Mouse (Mus musculus) testis, postnatal 14 days (tissue): ENCODE measurements around the gene 1700030K09Rik.
A peak's percentile ranks its signal among the peaks of the same experiment; 100 is the strongest.

ENCODE experiments used
- DNase-seq: peaks from one replicate; pipeline ENCODE4 v3.0.0; 2021; ENCODE audit warnings: low spot score

Gene 1700030K09Rik

DNA sequence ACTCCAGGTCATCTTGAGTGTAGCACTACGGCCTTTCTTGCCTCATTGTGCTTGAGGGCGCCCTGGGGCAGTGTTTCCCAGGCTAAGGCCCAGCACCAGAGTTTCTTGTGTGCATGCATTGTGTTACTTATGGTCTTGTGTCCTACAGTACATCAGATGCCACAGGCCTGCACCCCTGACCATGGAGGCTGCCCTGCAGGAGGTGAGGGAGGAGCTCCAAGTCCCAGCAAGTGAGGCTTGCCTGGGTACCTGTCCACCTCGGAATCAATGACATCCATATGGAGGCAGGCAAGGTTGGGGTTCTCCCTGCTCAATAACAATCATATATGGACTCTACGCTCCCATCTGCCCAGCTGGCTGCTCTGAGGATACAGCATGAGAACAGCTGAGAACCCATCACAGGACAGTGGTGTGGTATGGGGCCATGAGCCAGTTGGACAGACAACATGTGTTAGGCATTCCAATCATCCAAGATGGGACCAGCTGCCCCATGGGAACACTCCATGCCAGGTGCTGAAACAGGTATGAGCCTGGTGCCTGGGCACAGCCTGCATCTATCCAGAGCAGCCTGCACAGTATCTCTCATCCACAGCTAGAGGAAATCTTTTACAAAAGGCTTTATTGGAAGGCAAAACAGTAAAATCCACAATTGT is 16.3 kb downstream of the 1700030K09Rik start:
- no peak for DNase-seq

DNA sequence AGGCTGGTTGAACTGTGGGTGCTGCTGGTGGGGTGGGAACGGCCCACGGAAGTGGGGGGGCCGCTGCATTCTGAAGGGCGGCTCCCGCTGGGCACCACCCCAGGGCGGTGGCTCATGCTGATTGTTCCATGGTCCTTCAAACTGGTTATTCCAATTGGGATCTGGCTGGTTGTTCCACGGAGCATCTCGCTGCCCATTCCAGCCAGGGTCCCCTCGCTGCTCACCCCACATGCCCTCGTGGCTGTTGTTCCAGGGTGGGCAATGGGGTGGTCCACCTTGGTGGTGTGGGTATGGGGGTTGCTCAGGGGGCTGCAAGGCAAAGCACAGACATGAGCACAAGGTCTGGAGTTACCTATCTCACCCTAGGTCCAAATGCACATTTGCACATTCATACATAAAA is 20.5 kb downstream of the 1700030K09Rik start:
- no peak for DNase-seq

DNA sequence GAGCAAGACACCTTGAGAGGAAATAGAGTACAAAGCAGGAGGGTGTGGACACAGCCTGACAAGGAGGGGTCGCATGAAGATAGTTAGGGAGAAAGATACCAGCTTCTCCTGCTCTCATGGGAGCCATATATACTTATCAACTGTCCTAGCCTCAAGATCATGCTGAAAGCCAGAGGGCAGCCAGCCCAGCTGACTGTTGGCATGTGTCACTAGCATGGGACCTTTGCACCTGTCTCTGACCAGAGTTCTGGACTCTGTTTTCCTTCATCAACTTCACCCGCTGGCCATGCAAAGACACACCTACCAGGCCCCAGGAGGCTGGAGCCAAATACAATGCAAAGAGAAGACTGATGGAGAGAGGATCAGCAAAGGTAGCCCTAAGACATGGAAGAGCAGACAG is 25.6 kb downstream of the 1700030K09Rik start:
- DNase-seq, result no peak

DNA sequence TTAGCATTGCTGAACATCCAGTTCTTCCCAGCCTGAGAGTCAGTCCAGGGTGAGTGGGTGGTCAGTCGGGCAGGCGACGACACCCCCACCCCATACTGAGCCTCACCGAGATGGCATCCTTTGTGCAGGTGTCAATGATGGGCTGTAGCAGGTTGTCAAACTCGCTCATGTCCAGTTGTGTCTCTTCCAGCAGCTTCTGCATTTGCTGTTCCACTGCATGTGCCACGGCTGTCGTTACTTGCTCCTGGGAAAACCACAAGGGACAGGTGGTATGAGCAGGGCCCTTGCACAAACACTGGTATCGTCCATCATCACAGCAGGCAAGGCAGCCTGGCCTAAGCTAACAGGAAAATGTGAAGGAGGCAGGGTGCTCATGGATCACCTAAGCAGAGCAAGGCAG is 26.3 kb downstream of the 1700030K09Rik start:
- DNase-seq, result no peak

DNA sequence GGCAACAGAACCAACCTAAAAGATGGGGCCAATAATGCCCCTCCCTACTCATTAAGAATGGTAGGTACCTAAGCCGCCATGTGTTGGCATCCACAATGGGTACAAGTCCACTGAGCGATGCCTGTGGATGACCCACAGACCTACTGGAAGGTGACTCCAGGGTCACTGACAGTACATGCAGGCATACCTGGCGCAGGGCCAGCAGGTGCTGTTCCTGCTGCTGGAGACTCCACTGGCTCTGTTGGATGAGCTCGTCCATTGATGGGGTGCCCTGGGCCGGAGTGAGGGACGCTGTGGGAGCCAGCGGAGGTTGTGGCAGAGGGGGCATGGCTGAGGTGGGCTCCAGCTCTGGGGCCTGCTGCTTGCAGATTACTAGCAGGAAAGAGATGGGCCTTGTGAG is 27.0 kb downstream of the 1700030K09Rik start:
- no peak for DNase-seq

DNA sequence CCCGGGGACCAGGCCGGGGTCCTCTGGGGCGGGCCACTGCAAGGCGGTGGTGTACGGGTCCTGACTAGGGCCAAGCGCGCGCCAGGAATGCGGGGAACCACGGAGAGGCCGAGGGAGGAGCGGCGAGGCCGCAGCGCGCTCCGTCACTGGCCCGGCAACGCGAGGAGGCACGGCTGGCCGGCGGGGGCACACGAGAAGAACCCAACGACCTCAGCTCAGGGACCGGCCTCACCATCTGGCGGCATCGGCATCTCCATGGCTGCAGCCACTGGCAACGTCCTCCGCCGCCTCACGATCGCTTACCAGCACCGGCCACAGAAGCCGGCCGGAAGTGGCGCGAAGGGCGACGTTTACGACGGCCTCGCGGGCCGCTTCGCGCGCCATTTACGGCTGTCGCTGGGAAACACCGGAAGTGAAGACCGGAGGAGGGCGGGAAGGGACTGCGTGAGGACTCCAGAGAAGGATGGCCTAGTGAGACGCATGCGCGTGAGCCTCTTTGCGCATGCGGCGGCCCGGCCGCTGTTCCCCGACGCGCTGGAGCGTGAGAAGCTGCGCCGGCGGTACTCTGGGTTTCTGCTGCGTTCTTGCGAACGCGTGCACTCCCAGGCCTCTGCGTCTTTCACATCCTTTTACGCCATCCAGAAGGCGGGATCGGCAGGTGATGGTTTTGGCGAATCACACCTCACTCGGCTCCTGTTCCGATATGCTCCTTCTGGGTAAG is 31.3 kb downstream of the 1700030K09Rik start, which contains the start of gene Cherp:
TSS of gene Cherp (minus strand) at position 401 of the 721 bp plus-strand sequence.
- peak; percentile 99 for DNase-seq

DNA sequence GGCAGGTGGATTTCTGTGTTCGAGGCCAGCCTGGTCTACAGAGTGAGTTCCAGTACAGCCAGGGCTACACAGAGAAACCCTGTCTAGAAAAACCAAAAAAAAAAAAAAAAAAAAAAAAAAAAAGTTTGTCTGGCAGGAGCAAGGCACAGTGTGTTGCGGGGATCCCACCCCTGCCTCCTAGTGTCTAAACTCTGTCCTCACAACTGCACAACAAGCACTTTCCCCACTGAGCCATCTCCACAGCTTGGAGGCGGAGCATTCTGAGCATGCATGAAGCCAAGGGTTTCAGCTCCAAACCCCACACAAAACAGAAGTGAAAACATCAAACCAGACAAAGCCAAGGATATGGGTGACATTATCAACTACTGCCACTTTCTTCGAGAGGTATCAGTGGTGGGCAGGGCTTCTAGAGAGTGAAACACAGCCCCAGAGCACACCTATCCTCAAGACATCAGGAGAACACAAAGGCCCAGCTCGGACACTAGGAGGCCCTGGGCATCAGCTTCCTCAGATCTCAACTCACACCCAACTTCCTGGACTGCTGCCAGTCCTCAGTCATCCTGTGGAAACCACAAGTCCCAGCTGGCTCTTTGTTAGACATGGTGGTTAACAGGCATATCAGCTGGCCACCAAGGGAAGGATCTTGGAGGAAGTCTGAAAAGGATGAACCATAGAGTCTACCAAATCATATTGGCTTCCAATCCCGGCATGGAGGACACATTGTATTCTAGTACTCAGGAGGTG is 41.9 kb downstream of the 1700030K09Rik start:
- no peak for DNase-seq

DNA sequence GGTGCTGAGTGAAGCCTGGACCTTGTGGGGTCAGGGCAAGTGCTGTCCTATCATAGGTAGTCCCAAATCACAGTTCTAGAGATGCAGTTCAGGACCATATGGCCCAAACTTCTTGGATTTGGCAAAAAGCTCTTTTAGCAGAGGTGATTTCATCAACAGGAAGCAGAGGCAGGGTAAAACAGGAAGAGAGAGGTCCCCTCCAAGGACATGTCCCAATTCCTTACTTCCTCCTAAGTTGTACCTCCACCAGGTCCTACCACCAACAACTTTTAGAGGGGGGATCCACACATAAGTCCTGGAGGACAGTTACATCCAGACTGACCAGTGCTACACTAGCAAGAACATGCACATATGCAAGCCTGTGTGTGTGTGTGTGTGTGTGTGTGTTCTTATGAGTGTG is 43.3 kb downstream of the 1700030K09Rik start:
- no peak for DNase-seq

DNA sequence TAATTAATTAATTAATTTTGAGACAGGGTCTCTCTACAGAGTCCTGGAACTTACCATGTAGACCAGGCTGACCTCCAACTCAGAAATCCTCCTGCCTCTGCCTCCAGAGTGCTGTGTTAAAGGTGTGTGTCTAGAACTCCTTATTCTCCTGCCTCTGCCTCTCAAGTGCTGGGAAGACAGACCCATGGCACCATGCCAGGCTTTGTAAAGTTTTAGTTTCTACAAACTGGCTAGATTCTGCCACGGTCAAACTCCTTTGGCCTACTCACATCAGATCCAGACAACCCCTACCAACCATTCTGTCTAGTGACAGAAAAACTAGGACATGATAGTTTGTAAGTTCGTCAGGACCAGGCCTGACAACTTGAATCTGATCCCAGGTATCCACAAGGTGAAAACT is 47.3 kb downstream of the 1700030K09Rik start:
- DNase-seq, result no peak

DNA sequence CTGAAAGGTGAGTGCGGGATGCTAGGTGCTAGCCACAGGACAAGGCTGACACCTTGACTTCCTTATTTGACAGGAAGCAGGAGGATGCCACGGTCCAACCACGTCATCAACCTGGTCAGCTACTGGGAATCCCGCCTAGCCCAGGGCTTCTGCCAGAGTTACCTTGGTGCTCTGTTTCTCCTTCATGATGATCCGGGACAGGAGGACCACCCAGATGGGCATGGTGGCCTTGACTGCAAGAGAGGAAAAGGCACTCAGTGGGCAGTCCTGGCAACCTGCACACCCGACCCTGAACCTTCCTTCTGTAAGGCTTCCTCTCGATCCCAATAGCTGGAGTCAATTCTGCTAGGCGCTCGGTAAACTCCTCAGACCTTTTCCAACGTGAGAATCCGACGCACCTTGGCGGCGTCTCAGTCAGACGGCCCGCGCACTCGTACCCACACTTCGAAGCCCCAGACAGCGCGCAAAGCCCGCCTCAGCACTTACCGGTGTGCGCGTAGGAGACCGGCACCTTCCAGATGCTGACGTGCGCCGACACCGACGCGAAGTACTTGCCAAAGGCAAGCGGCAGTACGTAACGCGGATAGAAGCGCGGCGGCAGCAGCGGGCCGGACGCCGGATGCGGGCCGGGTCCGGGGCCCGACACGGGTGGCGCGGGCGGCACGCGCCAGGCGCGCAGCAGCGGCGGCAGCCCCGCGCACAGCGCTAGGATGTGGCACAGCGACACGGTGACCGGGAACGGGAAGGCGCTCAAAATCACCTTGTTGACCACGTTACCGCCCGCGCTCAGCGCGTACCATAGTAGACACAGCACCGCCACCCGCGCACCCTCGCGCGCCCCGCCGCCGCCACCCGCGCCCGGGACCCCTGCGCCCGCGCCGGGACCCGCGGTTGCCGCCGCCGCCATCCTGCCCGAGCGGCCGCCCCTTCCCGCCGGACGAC is 48.3 kb downstream of the 1700030K09Rik start, which contains the start of gene Slc35e1:
TSS of gene Slc35e1 (minus strand) at position 935 of the 942 bp plus-strand sequence.
- DNase-seq, result peak; percentile 64

DNA sequence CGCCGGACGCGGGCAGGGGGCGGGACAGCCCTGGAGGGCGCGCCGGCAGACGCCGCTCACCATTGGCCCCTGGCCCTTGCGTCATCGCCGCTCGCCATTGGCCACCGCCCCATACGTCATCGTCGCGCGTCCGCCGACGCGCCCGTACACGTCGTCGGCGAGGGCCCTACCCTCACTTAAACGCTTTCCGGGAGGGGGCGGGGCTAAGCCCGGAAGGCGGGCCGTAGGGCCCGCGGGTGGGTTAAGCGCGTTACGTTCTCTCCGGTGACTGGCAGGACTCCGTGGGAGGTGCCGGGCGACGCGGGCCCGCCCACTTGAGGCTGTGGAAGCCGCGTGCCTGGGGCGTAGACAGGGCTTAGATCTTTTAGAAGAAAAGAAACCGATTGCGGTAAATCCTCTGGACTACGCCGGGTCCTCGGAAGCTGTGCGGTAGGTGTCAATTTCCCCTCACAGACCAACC is 49.0 kb downstream of the 1700030K09Rik start:
- peak; percentile 99 for DNase-seq

DNA sequence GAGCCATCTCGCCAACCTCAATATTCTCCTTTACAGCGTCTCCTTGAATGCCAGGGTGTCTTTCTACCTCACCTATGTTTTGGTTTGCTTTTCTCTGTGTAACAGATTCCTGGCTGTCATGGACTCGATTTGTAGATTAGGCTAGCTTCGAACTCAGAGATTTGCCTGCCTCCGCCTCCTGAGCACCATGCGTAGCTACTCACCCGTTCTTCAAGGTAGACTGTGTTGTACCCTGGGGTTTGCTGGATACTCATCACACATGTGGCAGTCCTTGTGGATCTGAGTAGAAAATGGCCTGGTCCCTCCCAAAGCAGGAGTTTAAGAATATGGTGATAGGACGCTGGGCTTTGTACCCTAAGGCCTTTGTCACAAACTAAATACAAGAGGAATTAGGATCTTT is 49.7 kb downstream of the 1700030K09Rik start:
- no peak for DNase-seq

DNA sequence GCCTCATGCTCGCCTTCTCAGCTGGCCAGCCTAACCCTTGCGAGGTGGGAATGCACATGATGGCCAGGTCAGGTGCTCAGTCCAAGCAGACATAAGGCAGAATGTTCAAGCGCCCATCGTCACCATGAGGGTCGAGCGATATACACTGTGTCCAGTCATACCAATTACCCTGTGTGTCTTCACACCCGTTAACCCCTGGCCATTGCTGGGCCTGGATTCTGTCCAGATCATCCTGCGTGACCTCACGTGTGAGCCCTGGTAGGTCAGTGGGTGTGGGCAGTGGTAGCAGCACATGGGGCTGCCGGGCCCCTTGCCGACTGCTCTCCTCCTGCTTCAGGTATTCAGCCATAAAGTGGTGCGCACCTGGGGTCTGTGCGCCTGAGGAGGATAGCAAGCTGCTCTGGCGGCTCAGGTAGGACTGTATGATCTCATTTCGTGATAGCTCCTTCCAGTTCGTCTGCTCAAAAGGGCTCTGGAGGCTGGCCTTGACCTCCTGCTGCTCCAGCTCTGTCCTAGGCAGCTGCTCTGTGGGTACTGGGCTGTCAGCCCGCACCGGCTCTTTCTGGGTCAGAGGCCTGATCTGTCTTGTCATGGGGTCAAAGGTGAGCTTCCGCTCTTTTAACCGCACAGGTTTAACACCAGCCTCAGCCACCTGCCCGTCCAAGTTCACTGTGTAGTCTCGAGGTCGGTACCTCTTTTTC is 51.9 kb downstream of the 1700030K09Rik start:
- no peak for DNase-seq

DNA sequence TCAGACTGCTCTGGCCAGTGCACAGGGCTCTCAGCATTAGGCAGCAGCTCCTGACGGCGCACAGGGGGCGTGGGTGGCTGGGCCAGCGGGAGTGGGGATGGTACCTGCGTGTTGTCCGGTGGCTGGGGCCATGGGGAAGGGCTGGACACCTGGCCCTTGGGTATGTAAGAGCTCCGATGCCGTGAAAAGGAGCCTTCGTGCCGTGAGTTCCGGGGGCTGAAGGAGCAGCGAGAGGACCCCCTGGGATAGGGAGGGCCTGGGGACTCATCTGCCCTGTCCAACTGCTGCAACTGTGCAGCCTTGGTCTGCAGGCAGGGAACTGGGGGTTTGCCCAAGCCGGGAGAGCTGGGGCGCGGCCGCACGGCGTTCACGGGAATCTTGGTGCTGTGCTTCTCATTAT is 52.5 kb downstream of the 1700030K09Rik start:
- no peak for DNase-seq

DNA sequence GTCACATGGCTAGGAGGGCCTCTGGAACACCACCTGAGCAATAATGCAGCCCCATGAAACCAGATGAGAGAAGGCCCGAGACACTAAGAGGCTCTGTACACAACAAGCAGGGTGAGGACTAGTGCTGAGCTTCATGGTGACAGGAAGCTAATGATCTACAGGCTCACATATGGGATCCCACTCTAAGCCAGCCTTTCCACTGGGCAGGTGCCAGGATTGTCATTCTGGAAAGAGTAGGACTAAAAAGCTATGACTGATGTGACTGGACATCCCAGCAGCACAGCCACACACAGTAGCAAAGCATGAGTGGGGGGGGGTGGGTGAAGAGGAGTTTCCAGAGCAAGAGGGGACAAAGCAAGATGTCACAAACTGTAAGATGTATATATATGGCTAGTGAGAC is 54.2 kb downstream of the 1700030K09Rik start:
- no peak for DNase-seq

DNA sequence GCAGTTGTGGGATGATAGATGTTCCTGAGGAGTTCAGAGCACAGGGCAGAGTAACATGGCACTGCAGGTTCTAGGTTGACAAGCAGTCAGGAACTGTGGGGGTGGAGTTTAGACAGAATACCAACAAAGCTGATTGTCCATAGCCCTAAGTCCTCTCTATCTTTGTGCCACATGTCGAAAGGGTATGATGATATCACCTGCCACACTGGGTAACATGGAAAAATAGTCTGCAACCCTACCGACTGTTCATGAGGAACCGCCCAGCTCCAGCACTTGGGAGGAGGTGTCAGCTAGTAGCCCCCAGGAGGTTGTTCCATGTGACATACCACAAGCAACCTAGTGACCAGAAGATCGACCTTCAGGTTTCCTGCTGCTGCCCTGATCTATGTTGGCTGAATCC is 54.8 kb downstream of the 1700030K09Rik start:
- no peak for DNase-seq

DNA sequence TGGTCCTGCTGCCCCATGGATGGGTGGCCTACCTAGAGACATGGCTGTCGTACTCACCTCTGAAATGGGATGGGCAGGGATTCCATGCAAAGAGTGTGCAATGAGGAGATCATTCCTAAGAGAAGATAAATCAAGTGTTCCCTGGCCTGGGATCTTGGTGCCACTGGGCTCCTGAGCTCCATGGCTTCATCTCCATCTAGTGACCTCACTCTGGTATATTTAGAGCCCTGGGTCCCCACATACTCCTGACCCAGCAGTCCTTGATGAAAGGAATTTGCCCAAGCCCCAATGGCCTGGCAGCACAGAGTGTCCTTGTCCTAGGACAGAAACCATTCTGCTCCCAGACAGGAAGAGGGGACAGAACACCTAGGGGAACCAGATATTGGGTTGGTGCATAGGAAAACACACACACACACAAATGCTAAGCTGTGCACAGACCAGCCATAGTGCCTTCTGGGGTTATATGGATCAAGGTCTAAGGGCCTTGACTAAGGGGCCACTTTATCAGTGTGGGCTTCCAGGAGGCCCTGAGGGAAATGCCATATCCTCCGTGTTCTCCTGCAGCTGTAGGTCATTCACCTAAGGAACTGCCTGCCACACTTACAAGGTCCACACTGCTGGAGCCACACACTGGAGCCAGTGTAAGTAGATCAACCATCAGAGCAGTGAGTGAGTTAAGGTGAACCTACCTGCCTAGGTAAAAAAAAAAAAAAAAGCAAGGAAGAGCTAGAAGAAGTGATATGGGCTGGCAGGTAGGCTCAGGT is 56.0 kb downstream of the 1700030K09Rik start:
- DNase-seq, result no peak

DNA sequence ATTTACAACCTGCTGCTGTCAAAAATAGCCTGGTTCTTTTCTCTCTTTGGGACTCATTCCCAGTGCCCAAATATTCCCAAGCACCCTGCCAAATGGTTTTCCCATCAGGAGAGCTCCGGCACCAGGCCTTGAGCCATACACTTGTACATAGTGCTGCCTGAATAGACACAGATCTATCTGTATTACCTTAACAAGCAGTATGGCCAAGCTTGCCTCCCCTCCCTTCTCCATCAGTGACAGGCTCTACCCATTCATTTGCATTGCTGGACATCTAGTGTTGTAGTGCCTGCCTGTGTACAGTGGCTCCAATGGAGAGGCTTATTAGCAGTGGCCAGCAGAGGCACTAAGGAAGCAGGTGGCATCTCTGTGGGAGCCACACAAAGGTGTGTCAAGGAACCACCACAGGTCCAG is 56.8 kb downstream of the 1700030K09Rik start:
- DNase-seq, result no peak

DNA sequence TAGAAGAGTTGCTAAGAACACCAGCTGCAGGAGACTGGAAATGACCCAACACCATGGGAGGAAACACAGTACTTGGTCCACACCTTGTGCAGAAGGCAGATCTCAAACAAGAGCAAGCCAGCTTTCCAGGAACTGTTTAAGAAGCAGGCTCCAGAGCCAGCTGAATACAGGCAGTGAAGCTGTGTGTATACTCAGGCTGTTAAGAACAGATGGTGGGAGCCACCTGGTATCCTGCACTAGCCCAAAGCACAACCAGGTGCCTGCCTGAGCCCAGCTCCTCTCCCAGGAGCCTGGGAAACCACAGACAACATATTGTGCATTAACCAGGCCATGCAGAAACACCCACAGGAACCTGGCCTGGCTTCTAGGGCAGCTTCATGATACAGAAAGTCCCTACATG is 60.5 kb downstream of the 1700030K09Rik start:
- no peak for DNase-seq

DNA sequence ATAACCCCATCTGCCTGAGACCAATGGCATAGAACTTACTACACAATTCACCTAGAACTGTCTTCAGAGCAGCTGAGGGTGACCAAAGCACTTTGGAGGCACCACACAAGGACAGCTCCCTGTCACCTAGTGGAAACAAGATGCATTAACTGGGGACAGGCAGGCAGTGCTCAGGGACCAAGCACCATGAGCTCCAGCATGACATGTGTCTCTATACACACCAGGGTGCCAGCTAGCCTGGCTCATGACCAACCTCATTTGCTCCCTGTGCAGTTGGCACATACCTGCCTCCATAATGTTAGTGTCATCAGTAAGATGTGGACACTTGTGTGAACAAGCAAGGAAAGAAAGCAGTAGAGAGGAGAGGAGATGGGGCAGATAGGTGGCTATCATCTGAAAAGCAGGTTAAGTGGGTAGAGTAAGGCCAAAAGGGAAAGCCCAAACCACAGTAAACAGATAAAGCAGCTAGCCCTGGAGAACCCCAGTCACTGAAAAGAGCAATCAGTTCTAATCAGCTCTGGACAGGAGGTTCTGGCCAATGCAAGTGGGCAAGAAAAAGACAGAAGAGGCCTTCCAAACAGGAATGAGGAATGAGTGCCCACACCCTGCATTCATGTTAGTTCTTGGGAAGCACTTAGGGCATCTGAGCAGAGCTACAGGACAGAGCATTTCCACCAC is 61.1 kb downstream of the 1700030K09Rik start:
- no peak for DNase-seq
